Mouse (Mus musculus) bone marrow, adult 2 months (tissue): Measurements from ENCODE around the gene Timm8a2.
A peak's percentile ranks its signal among the peaks of the same experiment; 100 is the strongest.

Experiments
- CTCF ChIP-seq: fragments of 200-500 bp; IDR thresholded peaks from 2 replicates; pipeline ENCODE4 v1.5.1; 2011; ENCODE audit warnings: low read length, control low read depth; ENCODE audit not compliant: control insufficient read depth, insufficient read depth
- POLR2A ChIP-seq: fragments of 200-500 bp; IDR thresholded peaks from 2 replicates; pipeline ENCODE4 v1.6.1; 2011; ENCODE audit warnings: low read depth, mild to moderate bottlenecking, control low read depth, low read length, borderline replicate concordance; ENCODE audit not compliant: control insufficient read depth

- TF ChIP-seq POLR2A (no peak), CTCF (peak; percentile 73)
Observed at GRCm38 (mm10) chr14:122079428-122079827, 45.0 kb downstream of the Timm8a2 start.
